Mouse (Mus musculus) CH12.LX (cell line): ENCODE data around the gene Itk.

ENCODE experiments used
- CTCF ChIP-seq, 2 experiments: IDR thresholded peaks in 1 of 2; conservative IDR thresholded peaks in 1 of 2; 2 replicates each; pipeline ENCODE4 v1.5.1; 2011 to 2012; ENCODE audit warnings: low read depth in 2 of 2, low read length in 2 of 2, improper control_type of control experiment in 1 of 2, inconsistent platforms in 1 of 2, mild to moderate bottlenecking in 1 of 2, moderate library complexity in 1 of 2
- MYC ChIP-seq: IDR thresholded peaks from 2 replicates; pipeline ENCODE4 v1.6.1; 2011; ENCODE audit warnings: low read depth, mild to moderate bottlenecking, improper control_type of control experiment, low read length
- POLR2A ChIP-seq: IDR thresholded peaks from 2 replicates; pipeline ENCODE4 v1.6.1; 2011; ENCODE audit warnings: low read depth, mild to moderate bottlenecking, improper control_type of control experiment, low read length

GRCm38 (mm10) chr11:46398473-46398872, 9.2 kb upstream of the Itk start:
- no peak for TF ChIP-seq POLR2A
- no peak for TF ChIP-seq CTCF (conservative IDR thresholded peaks at IDR 0.05 in 1 of 2, IDR thresholded peaks at IDR 0.05 in 1 of 2; ENCODE audit: low read depth in 2 of 2, low read length in 2 of 2)
- TF ChIP-seq MYC = no peak
